Mouse (Mus musculus): ENCODE results near the gene Tlx2.

- no peak for TF ChIP-seq POLR2A (IDR thresholded peaks at IDR 0.05; ENCODE audit: borderline replicate concordance, insufficient read depth, low read length)
- TF ChIP-seq CTCF (IDR thresholded peaks at IDR 0.05; ENCODE audit: borderline replicate concordance, insufficient read depth, low read depth, low read length): no peak
Measured at GRCm38 (mm10) chr6:83027293-83027692, 42.8 kb downstream of the Tlx2 start.
